Mouse (Mus musculus) embryo, embryonic 10 days (tissue): ENCODE data around the gene Odf3b.

ENCODE experiments used
- DNase-seq: peaks from one replicate; pipeline ENCODE4 v3.0.0-alpha.2; 2015; ENCODE audit warnings: low spot score

The Odf3b gene

GRCm38 (mm10) chr15:89334774-89335537, 44.1 kb downstream of the Odf3b start:
- DNase-seq, result no peak

DNA sequence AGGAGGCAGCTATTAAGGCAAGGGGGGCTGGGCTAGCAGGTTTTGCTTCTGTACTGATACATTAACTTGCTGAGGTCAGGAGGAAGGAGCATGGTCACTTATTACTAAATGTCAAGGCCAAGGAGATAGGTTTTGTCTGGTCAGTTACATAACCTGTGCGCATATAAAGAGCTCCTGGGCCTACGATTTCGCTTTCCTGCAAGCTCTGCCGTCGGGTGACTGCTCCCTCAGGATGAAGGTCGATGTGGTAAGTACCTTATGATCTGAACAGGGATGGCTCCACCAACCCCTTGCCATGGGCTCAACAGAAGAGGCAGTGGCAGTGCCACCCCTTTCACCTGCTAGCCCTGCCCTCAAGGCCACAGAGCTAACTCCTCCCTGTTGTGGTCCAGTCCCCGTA, 44.8 kb downstream of the Odf3b start, which contains the start of gene Miox:
Gene Miox, plus strand, starts transcription at position 128 of the 400 bp plus-strand sequence.
- no peak for DNase-seq
